Mouse (Mus musculus): ENCODE data around the gene Exoc3l2.
"Not testable (repeated sequence)": the region's sequence is repeated elsewhere in the genome, so short reads cannot be mapped to it uniquely, and the experiment has no call there.

Exoc3l2 gene

GRCm38 (mm10) chr7:19486549-19486948 is 23.4 kb downstream of the Exoc3l2 start:
- no peak for DNase-seq (ENCODE audit: low spot score in 2 of 2)

GRCm38 (mm10) chr7:19489525-19489924 is 26.4 kb downstream of the Exoc3l2 start:
- DNase-seq (ENCODE audit: low spot score in 2 of 2) = no peak

DNA sequence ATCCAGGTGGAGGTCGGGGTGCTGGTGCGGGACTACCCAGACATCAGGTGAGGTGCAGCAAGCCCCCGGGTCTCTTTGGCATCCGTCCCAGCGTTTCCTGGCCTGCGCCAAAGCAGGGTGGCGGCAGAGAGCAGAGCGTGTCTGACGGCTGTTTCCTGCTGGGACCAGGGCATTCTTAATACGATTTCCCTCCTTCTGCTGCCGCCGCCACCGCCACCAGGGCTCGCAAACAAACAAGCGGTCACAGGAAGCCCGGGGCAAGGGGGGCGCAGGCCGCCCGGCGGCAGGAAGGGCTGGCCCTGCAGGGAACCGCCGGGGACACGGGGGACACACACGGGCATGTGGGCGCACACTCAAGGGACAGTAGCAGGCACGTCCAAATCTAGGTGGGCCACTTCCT is 28.6 kb downstream of the Exoc3l2 start:
- DNase-seq (ENCODE audit: low spot score in 2 of 2) = peak; percentile 28 to 46

DNA sequence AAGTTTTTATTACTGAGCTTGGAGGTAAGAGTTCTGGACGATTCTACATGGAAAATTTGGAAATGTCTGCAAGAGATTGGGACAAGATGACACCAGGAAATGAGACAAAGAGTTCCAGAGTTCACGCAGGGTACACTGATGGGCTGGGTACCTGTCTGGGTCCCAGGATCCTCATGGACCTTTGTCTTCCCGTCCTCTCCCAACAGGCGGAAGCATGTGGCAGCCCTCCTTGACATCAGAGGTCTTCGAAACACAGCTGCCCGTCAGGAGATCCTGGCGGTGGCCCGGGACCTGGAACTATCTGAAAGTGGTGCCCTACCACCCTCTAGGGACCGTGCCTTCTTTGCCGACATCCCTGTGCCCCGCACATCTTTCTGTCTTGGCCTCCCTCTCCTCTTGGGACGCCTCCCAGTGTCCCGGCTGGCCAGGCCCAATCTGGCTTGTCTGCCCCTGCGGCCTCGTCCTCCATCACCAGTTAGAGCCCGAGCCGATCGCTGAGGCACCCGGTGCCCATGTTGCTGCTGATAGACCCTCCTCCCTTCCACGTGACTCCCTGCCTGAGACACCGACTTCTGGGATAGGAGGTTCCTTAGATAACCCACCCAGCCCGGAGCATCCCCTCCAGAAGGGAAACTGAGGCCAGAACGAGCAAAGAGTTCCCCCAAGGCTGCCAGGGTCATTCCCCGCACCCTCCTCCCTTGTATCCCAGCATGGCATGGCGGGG is 31.8 kb downstream of the Exoc3l2 start:
- no peak for DNase-seq (ENCODE audit: low spot score in 2 of 2)

GRCm38 (mm10) chr7:19495521-19496213 is 32.5 kb downstream of the Exoc3l2 start:
- DNase-seq (ENCODE audit: low spot score in 2 of 2) = peak; percentile 26 to 35

- DNase-seq (ENCODE audit: low spot score in 2 of 2) = no peak
These were observed 33.1 kb downstream of the Exoc3l2 start for GRCm38 (mm10) chr7:19496214-19496555.

DNA sequence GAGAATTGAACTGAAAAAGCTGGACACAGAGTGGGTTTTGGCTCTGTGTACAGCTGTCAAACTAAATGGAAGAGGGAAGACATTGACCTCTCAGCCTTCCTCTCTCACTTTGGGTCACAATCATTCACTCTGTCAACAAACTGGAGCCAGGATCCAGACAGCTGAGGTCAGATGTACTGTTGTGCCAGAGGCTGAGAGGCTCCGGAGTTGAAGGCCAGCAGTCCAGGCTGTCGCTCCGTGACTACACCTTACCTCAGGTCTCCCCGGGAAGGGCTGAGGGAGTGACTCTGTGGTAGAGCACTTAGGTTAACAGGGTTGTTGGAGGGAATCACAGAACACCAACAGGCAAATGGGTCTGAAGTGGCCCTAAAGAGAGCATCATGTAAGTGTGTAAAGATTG is 35.2 kb downstream of the Exoc3l2 start:
- no peak for DNase-seq (ENCODE audit: low spot score in 2 of 2)

DNA sequence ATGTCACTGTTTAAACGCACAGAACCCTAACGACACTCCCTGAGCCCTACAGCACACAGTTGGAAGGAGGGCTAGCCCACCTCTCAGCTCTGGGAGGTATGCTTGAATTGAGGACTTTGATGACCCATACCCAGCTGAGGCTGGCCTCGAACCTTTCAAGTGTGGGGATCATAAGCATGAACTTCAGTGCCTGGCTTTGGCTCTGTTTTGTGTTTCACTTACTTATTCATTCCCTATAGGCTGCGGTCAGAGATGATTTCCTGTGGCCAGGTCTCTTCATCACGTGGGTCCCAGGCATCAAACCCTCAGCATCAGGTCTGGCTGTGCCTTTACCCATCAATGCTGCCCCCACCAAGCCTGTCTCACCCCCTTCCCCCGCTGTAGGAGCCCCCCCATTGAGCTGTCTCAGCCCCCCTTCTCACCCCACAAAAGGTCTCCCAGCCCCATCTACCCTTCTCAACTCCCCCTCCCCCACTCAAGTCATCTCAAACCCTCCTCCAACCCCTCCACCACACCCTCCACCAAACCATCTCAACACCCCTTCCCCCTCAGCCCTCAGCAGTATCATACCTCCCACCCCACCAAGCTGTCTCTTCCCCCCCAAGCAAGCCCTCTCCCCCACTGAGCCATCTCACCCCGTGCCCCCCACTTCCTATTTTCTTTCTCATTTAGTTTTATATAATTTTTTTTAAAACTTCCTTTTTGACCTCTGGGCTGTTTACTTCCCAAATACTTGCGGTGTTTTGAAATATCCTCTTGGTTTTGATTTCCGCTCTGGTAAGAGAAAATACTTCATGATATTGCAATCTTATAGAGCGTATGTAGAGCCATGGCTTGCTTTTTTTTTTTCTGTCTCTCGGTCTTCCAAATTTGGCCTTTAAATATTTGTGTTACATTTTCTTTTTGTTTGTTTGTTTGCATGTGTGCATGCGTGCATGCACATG is 37.6 kb downstream of the Exoc3l2 start:
- no peak for DNase-seq (ENCODE audit: low spot score in 2 of 2)

GRCm38 (mm10) chr7:19501658-19502057 is 38.5 kb downstream of the Exoc3l2 start:
- DNase-seq (ENCODE audit: low spot score in 2 of 2) = no peak

DNA sequence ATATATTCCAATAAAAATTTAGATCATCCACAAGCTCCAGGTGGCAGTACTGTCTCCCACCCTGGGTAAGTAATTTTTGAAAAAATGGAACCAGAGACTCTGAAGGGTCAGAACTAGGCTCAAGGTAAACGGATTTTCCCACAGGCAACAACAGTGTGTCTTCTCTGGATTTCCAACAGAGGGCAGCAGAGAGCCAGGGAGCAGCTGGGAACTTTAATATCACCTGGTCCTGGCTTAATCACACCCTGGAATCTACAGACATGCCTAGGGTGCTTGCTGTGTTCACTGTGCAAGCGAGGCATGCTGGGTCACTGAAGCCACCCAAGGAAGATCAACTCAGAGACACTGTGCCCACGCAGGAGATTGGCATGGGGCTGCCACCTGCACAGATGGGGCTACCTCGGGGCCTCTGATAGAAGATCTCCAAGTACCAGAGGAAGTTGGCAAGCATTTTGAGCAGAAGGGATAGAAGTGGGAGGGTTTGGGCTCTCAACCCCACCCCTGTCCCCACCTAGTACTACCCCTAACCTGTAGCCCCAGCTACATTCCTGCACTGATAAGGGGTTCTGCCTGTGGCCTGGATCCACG is 40.4 kb downstream of the Exoc3l2 start:
- DNase-seq (ENCODE audit: low spot score in 2 of 2) = no peak

DNA sequence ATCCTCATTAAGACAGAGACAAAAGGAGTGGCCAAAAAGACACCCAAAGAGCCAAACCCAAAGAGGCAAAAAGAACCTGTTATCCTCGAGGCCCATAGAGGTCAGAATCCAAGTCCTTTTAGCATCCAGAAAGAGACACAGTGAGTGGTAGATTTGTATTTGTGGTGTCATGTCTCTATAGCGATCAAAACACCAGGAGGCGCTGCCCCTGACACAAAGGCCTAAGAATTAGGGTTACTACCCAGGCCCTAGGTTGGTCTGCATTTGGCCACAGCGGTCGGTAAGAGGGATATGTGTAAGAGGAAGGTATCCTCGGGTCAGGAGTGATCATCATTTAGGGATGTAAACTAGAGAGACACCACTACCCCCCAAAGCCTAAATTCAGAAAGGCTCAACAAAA is 43.2 kb downstream of the Exoc3l2 start:
- no peak for DNase-seq (ENCODE audit: low spot score in 2 of 2)

GRCm38 (mm10) chr7:19506969-19507611 is 44.0 kb downstream of the Exoc3l2 start:
- no peak for DNase-seq (ENCODE audit: low spot score in 2 of 2)

DNA sequence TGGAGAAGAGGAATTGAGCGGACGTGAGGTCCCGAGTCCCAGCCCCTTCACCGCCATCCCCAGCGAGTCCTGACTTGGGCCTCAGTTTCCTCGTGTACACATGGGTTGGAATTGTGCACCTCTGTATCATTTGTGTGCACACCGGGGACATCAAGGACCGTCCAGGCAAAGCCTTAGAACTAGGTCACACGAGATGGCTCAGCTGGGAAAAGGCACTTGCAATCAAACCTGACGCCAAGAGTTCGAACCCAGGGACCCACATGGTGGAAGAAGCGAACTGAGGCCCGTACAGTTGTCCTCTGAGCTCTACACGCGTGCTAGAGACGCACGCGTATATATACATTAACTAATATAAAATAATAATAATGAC is 44.5 kb downstream of the Exoc3l2 start:
- no peak for DNase-seq (ENCODE audit: low spot score in 2 of 2)

- peak; percentile 94 for DNase-seq (ENCODE audit: low spot score in 2 of 2)
These were observed 45.2 kb downstream of the Exoc3l2 start, which contains the start of the genes Bloc1s3 and Trappc6a for GRCm38 (mm10) chr7:19508150-19508923. Bloc1s3 (minus strand) TSS chr7:19508367. Trappc6a (plus strand) TSS chr7:19508395.

DNA sequence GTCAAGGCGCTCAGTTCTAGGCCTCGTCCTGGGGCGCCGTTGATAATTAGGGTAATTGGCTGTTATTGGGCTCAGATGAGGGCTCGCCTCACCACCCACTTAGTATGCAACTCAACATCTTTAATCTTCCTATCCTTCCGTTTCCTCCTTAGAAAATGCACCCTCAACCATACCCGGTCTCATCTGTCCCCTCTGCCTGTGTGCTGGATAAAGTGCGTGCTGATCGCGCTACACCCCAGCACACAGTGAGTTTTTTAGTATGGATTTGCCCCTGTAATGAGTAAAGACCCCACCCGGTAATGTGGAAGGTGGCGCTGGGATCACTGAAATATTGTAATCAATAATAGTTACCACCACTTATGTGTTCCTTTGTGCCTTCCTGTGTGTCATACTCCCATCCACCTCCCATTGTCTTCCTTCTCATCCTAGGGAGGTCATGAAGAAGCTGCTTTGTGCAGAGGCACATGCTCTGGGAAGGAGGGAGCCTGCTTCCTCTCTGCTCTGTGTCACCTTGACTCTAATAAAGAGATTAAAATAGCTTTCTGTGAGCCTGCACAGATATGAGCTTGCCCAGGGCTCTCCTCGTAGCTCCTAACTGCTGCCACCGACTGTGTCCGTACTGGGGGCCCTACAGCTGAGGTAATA is 45.9 kb downstream of the Exoc3l2 start:
- DNase-seq (ENCODE audit: low spot score in 2 of 2) = no peak

GRCm38 (mm10) chr7:19509786-19510185 is 46.7 kb downstream of the Exoc3l2 start:
- no peak for DNase-seq (ENCODE audit: low spot score in 2 of 2)

GRCm38 (mm10) chr7:19511934-19512333 is 48.8 kb downstream of the Exoc3l2 start:
- not testable (repeated sequence) for DNase-seq (ENCODE audit: low spot score in 2 of 2)

GRCm38 (mm10) chr7:19512353-19512752 is 49.2 kb downstream of the Exoc3l2 start:
- DNase-seq (ENCODE audit: low spot score in 2 of 2) = no peak

DNA sequence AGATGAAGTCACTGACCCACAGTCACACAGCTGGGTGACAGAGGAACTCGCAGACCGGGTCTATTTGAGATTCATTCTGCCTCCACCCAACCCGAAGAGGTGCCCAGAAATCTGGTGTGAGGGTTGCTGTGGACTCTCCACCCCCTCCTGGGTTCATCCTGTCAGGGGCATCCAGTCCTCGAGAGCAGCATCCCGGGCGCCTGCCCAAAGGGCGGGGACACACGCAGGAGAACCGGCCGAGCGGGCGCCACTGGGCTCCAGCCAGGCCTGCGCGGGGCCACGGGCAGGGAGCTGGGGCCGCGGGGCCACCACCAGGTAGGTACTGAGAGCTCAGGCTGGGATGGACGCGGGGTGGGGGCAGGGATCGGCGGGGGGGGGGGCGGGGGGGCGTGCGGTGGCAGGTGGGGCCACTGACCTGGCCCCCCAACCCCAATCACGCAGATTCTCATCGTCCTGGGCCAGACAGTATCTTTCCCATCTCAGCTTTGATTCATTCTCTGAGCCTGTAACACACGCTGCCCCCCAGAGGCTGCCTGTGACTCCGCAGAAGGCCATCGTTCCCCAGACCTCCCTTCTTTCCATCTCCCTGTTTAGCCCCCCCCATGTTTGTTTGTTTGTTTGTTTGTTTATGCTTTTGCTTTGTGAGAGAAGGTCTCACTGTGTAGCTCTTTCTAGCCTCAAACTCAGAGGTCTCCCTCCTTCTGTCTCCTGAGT is 54.7 kb downstream of the Exoc3l2 start, which contains the start of gene Nkpd1:
Gene Nkpd1 (plus strand): TSS at position 187 of the 714 bp plus-strand sequence.
- DNase-seq (ENCODE audit: low spot score in 2 of 2) = no peak

Data from heart, adult 9 months (tissue).